Mouse (Mus musculus) cerebellum, postnatal 25 days (tissue): ENCODE data around the gene Aff1.

Experiments
- DNase-seq, 2 experiments: peaks; one replicate each; pipeline ENCODE4 v3.0.0; 2021; ENCODE audit warnings: mixed read lengths in 2 of 2

Gene Aff1

GRCm38 (mm10) chr5:103691624-103692530 is at the start of gene Aff1:
TSS of gene Aff1 (plus strand) at chr5:103692374.
- peak; percentile 74 to 86 for DNase-seq

- no peak for DNase-seq
These were observed 48.0 kb upstream of the Aff1 start for GRCm38 (mm10) chr5:103644167-103644566.

GRCm38 (mm10) chr5:103647320-103647719 is 44.9 kb upstream of the Aff1 start:
- DNase-seq: no peak

GRCm38 (mm10) chr5:103654225-103654624 is 37.9 kb upstream of the Aff1 start:
- DNase-seq: peak in 1 of 2 experiments; percentile 32

- DNase-seq: no peak
These were observed 37.4 kb upstream of the Aff1 start for GRCm38 (mm10) chr5:103654780-103655179.

GRCm38 (mm10) chr5:103655346-103656118 is 36.6 kb upstream of the Aff1 start, which contains the start of gene 1700016H13Rik:
TSS of gene 1700016H13Rik (minus strand) at chr5:103656010.
- DNase-seq: peak; percentile 65 to 80

- peak in 1 of 2 experiments; percentile 26 for DNase-seq
These were observed 33.3 kb upstream of the Aff1 start for GRCm38 (mm10) chr5:103658921-103659320.

- peak in 1 of 2 experiments; percentile 27 for DNase-seq
These were observed 32.6 kb upstream of the Aff1 start for GRCm38 (mm10) chr5:103659571-103659970.

GRCm38 (mm10) chr5:103664932-103665331 is 27.2 kb upstream of the Aff1 start:
- no peak for DNase-seq

GRCm38 (mm10) chr5:103665876-103666275 is 26.3 kb upstream of the Aff1 start:
- DNase-seq: no peak

- DNase-seq: no peak
These were observed 20.3 kb upstream of the Aff1 start for GRCm38 (mm10) chr5:103671858-103672257.

GRCm38 (mm10) chr5:103673611-103674010 is 18.6 kb upstream of the Aff1 start:
- DNase-seq: no peak

- no peak for DNase-seq
These were observed 17.7 kb upstream of the Aff1 start for GRCm38 (mm10) chr5:103674482-103674881.

GRCm38 (mm10) chr5:103676289-103676881 is 15.8 kb upstream of the Aff1 start:
- DNase-seq: no peak

- DNase-seq: no peak
These were observed 14.3 kb upstream of the Aff1 start for GRCm38 (mm10) chr5:103677894-103678293.

- DNase-seq: no peak
These were observed 13.2 kb upstream of the Aff1 start for GRCm38 (mm10) chr5:103678974-103679373.

GRCm38 (mm10) chr5:103680381-103680780 is 11.8 kb upstream of the Aff1 start:
- peak; percentile 61 to 82 for DNase-seq

GRCm38 (mm10) chr5:103681824-103682223 is 10.3 kb upstream of the Aff1 start:
- DNase-seq: no peak

- DNase-seq: no peak
These were observed 2.5 kb upstream of the Aff1 start for GRCm38 (mm10) chr5:103689645-103690044.

- DNase-seq: no peak
These were observed 2.0 kb upstream of the Aff1 start for GRCm38 (mm10) chr5:103690190-103690589.

GRCm38 (mm10) chr5:103691171-103691570 is 1.0 kb upstream of the Aff1 start:
- DNase-seq: no peak

GRCm38 (mm10) chr5:103692531-103693040 is 412 bp downstream of the Aff1 start:
- DNase-seq: no peak
